Mouse (Mus musculus) spleen, postnatal 4 days (tissue): ENCODE results near the gene Acss3.

Experiments
- DNase-seq, 2 experiments: peaks; one replicate each; pipeline ENCODE4 v3.0.0; 2022; ENCODE audit warnings: low spot score in 2 of 2

Gene Acss3

DNA sequence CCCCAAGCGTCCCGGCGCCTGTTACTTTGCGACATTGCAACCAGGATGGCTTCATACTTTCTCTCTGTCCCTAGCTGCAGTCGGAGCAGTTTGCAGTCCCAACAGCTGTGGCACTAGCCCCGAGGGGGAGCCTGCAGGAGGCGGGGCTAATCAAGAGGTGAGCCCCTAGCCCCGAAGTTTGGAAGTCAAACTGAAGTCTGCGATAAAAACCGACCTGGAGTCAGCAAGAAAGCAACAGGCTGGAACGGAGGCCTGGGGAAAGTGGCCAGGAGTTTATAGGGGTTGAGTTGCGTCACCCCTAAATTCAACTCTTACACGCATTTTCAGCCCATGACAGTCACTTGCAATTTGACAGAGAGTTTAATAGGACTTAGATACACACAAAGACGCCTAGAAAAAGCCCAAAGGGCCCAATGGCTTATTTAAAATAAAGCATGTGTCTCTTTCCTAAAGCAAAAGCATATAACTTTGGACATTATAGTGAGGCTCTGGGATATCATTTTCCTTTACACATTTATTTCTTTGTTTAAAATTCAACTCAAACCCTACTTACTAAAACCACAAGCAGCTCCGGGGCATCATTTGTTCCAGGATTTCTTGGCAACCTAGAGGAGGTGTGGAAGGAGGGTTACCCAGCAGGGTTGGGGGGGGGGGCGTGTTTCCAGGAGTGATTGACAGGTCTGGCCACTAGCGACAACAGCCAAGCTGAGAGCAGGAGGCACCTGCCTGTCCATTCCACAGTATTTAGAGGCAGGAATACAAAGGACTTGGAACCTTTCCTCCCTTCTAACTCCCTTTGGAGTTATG, at the start of gene Acss3:
Gene Acss3 (minus strand): TSS at position 140 of the 807 bp plus-strand sequence.
- DNase-seq, result no peak

DNA sequence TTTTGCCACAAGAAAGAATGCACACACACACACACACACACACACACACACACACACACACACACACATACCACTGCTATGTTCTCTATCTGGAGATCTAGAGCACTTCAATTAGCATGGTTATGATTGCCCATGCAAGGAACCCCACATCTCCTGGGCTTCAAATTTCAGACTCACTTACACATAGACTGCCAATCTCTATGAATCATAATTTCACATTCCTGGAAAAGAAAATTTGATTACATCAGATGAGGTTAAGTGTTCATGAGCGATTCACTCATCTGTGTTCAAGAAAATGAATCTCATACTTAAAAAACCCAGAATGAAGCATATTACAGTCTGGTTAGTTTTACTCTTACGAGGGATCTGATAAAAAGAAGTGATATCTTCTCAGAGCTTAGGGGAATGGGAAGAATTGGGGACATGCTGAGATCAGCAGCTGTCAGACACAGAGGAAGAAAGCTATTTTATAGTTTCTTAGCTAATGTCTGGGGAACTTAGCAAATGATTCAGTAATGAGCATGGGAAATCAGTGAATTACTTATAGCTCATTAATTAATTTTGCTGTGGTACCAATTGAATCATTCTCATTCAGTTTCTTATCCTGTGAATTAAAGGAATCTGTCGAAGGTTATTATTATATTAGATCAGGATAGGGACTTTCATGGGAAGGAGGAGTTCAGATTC, 48.7 kb upstream of the Acss3 start:
- no peak for DNase-seq

DNA sequence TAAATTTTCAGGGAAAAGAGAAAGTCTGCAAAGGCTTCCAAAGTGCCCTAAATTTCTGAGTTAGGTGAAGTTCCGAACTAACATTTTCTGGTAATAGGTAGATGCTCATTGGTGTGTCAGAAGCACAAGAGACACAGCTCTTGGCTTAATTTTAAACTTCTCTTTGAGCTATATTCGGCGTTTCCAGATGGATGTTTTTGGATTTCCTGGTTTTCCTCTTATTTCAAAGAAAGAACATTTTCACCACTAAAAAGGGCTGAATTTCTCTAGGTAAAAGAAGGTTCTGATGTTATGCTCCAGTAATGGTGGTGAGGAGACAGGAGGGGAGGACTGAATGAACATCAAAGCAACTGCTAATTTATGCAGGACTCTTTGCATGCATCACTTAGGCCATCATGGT, 43.0 kb upstream of the Acss3 start:
- no peak for DNase-seq

DNA sequence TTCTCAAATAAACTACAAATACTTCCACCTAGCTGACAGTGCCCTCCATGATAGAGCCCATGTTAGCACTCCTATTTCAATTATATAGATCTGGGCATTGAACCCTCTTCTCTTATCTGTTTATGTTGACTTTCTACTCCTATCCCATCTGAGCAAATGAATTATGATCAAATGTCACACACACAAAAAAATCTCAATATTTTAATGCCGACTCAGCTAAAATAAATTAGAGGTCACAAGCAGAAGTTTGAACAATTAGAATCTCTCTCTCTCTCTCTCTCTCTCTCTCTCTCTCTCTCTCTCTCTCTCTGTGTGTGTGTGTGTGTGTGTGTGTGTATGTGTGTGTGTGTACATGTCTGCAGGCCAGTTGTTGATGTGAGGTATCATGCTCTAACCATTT, 25.3 kb upstream of the Acss3 start:
- DNase-seq, result no peak

DNA sequence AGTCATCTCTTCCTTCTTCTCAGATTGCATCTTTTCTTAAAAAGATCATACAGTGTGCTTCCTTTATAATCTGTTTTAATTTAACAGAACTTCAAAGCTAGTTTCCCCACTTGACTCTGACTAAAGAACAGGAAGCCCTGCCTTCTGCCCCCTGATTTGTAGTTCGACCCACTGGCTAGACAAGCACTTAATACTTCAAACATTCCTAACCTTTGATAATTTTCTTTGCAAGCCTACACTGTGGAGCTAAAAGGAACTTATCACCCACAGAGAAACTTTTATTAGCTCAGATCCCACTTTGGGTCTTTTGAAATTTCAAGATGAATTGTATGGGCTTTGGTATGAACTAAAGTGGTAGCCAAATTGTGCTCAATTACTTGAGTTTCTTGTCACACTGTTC, 20.5 kb upstream of the Acss3 start:
- no peak for DNase-seq

DNA sequence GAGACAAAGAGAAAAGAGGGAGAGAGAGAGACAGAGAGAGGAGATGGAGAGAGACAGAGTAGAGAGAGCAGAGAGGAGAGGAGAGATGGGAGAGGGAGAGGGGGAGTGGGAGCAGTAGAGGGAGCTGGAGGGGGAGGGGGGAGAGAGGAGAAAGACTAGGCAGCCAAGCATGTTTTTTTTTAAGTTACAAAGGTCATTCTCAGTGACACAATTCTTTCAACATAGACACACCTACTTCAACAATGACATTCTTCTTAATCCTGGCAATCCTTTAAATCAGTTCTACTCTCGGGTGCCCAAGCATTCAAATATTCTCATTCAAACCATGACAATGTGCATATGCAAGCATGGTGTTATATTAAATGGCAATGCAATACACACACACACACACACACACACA, 19.4 kb upstream of the Acss3 start:
- DNase-seq, result no peak

DNA sequence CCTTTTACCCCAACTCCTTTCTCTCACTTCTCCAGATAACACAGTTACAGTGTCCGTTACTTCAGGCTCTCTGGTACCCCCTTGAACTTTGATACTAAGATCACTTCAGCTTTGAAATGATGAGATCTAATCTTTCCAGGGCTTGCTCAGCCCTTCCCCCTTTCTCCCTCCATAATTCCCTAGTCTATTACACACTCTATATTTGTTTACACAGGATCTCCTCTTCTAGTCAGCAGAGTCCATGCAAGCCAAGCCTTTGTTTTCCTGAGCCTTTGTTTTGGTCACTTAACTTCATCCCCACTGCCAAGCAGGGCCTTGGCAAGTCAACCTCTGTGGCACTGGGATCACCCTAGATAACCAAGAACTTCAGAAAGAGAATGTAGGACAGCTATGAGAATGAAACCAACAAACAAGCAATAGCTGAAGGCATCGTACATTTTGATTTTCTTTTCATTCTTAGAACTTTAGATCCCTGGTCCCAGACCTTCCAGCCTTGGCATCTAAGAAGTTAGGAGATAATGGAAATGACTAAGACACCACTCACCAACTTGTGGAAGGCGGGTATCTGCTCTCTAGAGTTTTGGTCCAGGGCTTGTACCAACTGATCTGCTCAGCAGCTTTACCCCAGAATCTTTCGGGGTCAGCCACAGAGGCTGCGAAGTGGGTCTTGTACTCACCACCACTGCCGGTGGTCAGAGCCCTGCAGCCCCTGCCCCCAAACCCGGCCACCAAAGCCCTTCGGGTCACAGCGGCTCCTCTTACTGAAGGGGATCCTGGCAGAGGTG, 532 bp downstream of the Acss3 start:
- peak in 1 of 2 experiments; percentile 59 for DNase-seq

DNA sequence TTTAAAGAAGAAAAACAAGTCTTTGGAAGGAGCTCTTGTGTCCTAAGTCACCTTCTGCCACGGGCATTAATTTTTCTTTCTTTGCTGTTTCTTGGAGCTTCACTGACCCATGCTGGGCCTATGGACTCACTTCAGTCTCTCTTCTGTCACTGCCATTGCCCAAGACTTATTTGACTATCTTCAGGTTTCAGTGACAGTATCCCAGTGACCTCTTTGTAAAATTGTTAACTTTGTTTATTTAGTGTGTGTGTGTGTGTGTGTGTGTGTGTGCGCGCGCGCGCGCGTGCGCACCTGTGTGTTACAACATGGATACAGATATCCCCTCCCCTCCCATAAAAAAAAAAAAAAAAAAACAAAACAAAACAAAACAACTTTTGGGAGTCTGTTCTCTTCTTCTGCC, 2.2 kb downstream of the Acss3 start:
- DNase-seq, result no peak

DNA sequence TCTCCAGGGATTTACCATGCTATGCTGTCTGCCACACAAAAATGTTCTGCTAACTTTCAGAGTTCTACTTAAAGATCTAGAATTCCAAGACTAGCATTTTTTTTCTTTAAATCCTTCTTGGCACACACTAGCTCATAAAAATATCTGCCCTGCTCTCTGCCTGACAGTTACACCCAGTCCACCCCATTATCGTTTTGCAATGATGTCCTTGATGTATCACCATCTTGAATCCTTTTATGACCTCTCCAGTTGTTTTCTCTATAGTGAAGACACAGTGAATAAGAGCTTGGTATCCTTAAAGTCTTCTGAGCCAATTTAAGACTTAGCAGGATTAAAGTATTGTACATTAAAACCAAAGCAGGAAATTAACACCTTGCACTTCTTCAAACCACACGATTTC, 4.3 kb downstream of the Acss3 start:
- no peak for DNase-seq

DNA sequence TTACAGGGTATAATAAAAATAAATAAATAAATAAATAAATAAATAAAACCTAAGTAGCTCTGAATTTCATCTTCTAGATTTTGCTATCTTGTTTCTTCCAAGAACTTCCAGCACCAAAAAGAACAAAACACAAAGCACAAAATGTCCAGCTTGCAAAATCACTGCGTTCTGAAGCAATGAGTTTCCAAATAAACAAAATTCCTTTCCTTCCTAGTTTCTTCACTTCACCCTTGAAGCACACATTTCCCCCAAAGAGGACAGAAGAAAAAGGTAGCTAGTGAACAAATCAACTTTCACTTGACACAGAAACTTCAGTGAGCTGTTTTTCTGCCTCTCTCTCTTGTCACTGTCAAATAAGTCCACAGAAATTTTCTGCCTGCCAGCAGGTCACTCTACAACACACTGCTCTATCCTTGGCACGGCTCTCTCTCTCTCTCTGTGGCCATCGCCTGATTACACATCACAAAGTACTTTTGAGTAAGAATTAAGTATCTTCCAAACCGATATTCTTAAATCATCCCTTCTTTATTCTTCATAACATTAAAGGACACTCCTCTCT, 6.7 kb downstream of the Acss3 start:
- DNase-seq, result no peak

DNA sequence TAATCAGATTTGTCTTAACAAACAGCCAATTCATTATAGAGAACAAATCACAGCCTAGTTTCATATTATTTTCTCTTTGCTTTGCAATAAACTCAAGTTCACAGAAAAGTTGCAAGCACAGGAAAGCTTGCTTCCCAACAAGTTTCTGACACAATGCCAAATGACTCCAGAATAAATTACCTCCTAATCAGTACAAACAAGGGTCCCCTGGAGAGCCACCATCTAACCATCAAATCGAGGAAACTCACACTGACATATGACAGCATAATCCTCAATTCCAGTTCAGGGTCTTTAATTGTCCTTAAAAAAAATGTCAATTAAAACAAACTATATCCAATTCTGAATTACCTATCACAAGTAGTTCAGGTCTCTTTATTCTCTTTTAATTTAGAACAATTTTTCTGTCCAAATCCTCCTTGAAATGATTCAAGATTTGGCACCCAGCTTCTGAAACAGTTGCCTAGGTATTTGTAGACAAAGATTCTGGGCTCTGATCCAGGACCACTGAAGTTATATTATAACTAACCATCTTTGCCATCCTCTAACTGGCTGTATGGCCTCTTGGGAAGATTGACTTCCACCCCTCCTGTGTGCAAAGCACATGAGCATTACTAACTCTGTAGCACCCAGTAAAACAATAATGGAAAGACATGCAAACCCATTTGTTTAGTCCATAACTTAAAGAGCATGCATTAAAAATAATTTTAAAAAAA, 7.4 kb downstream of the Acss3 start:
- DNase-seq, result no peak

DNA sequence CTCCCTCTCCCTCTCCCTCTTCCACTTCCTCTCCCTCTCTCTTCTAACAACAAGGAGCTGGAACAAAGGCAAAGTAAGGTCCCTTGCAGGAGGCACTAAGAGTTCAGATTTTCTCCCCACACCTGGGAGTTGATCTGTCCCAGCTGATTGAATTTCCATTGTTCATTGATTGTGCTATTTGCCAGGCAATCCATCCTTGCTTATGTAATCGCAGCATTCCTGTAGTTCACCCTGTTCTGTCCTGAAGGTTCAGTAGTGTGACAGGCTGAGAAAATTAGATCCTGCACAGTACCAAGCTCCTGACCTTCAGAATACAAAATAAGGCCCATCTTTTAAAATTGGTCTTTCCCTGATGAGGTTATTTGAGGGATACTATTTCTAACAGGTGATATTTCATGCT, 8.3 kb downstream of the Acss3 start:
- no peak for DNase-seq

DNA sequence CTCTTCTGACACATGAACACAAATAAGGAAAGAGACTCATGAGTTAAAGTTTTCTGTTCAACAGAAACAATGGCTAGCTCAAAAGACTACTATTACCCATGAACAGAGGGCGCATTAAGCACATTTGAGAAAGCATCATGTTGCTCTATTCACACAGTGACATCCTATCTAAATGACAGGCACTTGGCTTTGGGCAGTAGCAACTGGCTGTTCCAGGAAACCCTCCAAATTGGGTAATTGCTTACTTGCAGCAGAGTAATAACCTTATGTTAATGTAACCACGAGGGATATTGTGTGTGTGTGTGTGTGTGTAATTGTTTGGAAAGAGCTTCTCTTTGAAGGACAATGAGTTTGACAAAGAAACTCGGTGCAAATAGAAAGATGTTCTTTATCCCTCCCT, 29.0 kb downstream of the Acss3 start:
- no peak for DNase-seq

DNA sequence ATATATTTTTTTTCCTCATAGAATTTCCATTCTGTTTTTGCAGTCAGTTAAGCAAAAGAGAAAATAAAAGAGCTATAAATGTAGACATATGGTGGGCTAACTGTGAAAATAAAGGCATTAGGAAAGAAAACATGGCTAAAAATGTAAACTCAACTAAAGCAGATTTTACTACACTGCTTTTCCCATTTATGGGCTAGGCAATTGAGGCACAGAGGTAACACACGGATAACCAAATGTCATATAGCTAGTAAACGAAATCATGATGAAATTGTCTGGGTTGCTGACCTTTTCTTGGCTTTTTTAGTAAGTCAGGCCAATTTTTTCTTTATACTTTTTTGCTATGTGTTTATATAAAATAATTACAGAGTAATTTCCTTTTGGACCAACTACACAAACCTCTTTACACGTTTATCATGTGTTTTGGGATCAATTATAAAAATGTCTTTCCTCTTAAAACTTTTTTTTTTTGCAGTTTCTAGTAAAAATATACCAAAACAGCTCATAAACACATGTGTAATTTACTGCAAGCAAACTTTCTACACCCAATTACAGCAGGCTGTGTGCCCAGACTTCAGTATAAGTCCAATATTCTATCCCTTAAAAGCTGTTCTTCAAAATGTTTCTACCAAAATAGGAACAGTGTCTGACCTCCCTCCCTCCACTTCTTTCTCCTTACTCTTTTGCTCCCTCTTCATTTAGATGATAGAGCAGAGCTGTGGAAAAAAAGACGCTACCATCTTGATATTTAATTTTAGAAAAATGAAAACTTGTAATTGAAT, 69.4 kb downstream of the Acss3 start:
- DNase-seq, result no peak

DNA sequence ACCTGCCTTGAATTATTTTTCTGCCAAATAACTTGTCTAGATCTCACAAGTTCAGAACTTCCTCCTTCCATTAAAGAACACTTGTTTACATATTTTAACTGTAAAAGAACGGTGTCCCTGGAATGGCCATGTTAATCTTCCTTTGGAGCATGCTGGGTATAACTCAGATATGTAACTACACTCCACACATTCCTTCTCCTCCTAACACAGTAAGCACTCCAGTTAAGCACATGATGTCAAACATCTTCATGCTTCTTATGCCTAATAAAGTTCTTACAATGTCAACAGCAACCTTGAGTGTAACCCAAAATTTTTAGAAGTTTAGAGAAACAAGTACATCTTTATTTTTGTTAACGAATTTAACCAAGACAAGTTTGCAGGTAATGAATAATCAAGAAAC, 73.0 kb downstream of the Acss3 start:
- no peak for DNase-seq

DNA sequence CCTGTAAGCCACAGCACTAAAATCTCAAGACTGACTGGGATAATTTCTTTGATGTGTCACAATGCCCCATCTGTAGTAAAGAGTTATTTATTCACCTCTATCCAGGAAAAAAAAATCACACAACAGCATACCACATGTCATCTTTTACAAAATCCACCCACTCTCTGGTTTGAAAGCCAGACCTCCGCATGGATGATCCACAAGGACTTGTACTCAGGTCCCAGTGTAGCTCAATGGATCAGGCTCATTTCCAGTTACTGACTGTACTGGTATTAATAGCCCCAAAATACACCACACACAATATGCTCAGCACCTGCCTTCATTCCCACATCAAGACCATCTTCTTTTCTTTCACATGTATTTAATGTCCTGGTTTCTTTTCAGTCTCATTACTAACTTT, 80.8 kb downstream of the Acss3 start:
- DNase-seq, result no peak

DNA sequence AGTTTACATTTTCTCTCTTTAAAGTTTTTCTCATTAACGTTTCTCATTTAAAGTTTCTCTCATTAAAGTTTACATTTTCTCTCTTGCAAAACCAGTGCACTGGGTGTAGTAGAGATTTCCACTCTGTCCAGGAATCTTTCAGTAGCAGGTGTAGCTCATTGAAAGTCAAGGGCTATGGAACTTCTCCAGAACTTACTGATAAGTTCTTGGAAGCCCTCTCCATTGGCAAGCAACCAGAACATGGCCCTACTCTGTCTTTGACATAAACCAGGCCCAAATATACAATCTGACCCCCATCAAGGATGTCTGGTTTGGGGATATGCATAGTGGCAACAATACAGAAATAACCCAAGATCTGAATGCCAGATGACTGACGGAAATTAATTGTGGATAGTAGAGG, 82.6 kb downstream of the Acss3 start:
- no peak for DNase-seq

DNA sequence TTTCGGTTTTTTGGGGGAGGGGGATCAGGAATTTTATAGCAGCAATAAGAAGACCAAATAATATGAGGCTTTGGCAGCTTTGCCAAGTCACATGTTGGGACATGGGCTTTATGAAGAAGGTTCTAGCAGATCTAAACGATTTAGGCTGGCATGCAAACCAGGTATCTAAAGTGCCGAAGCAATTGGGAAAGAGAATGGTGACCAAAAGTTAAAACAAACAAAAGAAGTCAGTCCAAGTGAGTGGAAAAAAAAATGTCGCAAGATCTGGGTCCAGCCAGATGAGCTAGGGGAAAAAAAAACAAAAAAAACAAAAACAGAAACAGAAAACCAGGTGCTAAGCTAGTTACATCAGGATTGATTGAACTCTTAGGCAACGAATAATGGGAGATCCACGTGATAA, 83.1 kb downstream of the Acss3 start:
- no peak for DNase-seq

DNA sequence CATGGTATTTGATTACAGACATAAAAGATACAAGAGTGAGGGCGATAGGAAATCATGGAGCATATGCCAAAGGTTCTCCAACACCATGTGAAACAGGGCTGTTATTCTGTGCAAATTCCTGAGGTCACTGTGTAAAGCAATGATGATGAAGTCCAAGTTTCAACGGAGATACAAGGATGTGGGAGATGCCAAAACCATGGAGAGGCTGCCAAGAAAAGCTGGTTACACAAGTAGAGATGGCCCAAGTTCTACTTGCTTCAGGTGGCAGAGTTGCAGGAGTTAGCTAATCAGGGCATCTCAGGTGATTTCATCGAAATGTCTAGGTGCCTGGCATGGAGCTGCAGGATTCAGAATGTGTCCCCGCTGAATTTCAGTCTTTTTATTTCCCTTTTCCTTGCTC, 84.3 kb downstream of the Acss3 start:
- no peak for DNase-seq

DNA sequence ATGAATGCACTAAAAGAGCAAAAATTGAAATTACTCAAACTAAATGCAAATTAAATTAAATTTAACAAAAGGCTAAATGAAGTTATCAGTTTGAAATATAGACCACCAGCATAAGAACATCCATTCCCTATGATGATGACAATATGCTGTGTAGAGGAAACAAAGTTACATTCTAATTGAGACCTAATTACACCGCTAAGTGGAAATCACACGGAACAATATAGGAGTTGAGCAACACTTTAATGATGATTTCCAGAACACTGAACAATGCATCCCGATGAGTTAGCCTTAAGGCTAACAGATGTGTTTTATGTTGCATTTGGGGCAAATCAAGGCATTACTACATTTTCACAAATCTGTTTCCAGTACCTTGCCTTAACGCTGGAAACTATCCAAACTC, 99.2 kb downstream of the Acss3 start:
- no peak for DNase-seq

DNA sequence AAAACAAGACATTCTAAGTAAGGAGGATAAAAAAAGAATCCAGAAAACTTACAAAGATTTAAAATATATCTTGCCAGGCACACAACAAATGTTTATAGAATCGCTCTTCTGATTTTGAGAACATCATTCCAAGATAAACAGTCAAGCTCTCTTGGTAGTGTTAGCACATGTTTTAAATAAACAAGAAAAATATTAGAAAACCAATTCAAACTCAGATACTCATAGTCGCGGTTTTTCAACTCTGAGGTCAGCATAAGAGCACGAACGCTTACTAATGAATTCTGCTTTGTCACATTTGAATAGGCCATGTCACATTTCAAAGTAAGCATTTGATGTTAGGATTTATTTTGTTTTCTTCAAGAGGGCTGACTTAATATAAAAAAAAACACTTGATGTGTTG, 102.3 kb downstream of the Acss3 start:
- no peak for DNase-seq
